Mouse (Mus musculus): ENCODE measurements at regions not wholly inside any gene's neighbourhood (a gene's known extent, or its start where the extent isn't known, plus 50 kb on each side); places are given as distances from the start of the nearest gene placed in this dataset.

DNA sequence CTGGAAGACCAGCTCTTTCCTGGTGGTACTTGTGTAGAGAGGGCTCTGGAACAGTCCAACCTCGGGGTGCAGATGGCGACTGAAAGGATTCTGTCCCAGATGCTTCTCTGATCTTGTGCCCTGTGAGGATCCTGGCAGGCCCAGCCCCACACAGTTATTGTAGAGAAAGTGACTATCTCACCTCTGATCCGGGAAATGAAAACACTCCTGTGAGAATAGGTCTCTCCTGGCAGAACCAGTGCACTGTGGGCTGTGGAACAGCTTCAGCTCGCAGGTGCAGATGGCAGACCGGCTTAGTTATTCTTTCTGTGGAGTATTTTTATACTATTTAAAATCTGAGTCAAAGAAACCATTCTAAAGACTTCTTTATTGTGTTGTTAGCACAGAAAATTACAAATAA is 742.1 kb upstream of the Marcks start:
- intact Hi-C loops (cut with DNase I): no loop called here

DNA sequence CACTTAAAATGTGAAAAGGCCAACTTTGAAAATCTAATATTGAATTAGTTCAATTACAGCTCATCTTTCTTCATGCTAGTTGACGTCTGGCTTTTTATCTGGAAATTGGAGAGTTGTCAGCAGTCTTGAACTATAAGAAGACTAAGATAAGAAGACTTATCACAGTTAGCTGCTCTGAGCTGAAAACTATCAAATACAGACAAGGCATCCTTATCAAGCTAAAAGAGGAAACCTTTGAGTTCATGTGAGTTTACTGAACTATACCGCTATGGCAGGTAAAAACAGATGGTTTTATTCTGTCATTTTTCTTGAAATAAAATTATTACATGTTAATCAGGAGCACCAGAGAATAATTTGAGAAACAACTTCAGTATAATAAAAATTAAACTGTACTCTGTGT is 735.2 kb upstream of the Marcks start:
- intact Hi-C loops (cut with DNase I): no loop called here

DNA sequence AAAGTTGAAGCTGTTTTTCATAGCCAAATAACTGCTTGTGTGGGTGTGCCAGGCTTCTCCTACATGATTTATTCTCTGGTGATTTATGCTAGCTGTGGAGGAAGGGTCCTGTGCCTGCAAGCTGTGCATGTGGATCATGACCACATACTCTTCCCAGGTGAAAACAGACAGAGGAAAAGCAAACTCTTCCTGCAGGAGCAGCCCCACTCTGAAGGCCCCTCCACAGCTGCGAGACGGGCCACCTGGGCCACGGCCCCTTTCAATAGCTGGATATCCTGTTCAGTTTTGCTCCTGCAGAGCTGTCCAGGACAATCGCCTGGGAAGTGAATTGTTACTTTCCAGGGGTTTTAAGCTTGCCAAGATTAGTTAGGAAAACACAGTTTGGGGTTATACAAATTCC is 722.3 kb upstream of the Marcks start:
- intact Hi-C loops (cut with DNase I): no loop called here

- intact Hi-C loops (cut with DNase I): no loop called here
These were observed 710.6 kb upstream of the Marcks start for GRCm38 (mm10) chr10:37849291-37849846.

GRCm38 (mm10) chr10:37842820-37843219 is 704.1 kb upstream of the Marcks start:
- intact Hi-C loops (cut with DNase I): no loop called here

GRCm38 (mm10) chr10:37841842-37842241 is 703.1 kb upstream of the Marcks start:
- intact Hi-C loops (cut with DNase I): no loop called here

- intact Hi-C loops (cut with DNase I): no loop called here
These were observed 699.0 kb upstream of the Marcks start for GRCm38 (mm10) chr10:37837721-37838120.

DNA sequence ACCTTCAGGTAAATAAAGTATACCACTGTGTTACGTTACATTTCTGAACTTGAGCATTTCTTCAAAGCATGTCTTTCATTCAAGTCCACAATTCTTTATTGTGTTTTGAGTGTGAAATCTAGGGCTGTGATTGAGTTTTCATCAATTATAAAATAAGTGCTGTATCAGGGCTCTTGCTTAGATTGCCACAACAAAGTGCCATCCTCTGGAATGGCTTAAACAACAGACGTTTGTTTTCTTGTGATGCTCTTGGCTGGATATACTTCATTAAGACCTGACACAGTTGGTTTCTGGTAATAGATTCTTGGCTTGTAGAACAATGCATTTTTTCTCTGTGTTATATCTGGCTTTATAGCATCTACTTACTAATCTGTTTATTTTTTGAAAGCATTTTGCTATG is 674.3 kb upstream of the Marcks start:
- intact Hi-C loops (cut with DNase I): loop anchor here (10.0 kb wide), 1 partner anchor 678 kb away; the partner anchor contains the start of gene Marcks

DNA sequence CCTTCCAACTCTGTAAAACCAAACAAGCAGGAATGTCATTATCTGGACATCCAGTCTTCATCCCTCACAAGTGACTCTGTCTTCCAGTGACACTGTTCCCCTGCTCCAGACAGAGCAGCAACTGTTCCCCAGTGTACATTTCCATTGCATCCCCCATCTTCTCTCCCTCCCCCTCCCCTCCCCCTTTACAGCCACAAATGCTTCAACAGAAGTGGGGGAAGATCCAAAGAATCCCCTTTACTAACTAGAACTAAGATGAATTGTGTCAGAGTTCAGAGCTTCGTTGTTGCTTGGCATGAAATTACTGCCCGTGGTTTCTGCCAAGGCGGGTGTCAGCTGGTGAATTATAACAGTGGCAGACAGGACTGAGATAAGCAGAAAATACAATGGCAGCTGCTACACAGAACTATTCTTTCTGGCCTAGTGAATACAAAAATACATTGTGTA is 673.7 kb upstream of the Marcks start:
- intact Hi-C loops (cut with DNase I): loop anchor here (10.0 kb wide), 1 partner anchor 678 kb away; the partner anchor contains the start of gene Marcks

DNA sequence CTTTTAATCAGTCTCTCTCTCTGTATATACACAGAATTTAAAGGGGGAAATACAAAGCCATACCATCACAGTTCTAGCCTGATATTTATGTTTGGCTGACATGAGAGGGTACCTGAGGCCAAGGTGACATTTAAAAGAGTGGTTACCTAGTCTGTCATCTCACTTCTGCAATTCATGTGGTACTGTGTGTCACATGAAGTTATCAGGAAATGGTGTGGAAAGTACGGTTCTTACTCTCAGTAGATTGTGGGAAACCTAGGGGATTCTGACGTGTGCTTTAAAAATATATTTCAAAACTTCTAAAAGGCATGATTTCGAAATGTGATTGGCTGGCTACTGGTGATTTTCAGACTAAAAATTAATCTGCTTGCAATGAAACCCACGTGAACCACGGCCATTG is 673.1 kb upstream of the Marcks start:
- intact Hi-C loops (cut with DNase I): loop anchor here (10.0 kb wide), 1 partner anchor 677 kb away; the partner anchor contains the start of gene Marcks

- intact Hi-C loops (cut with DNase I): no loop called here
These were observed 664.6 kb upstream of the Marcks start for GRCm38 (mm10) chr10:37803225-37803805.

DNA sequence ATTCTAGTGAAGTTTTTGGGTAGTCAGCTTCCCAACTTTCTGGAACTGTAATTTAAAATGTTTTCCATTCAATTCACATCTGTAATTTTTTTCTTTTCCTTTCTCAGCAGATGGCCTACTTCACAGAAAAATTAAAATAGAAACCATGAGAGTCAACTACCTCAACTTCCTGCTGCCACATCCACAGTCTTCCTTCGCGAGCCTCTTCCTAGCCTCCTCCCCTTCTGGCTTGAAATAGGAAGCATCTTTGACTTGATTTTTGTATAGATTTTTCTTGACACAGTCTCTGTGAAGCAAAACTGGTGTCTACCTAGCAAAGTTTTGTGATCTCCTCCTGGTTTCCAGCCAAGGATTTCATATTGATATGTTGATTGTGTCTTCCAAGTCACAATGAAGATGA is 660.7 kb upstream of the Marcks start:
- intact Hi-C loops (cut with DNase I): no loop called here

DNA sequence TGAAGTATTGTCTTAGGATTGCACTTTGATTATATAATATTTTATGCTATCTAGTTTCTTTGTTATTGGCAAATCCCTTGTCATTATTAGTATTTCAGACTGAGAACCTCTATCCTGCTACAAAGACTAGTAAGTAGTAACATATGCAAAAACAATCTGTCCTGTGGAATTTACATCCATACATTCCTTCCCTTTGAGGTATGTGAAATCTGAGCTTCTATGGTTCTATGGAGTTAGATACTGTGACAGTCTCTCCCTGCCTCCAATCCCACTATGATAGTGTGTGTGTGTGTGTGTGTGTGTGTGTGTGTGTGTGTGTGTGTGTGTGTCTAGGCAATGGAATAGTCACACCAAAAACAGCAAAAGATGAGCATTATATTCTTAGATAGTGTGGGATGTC is 659.6 kb upstream of the Marcks start:
- intact Hi-C loops (cut with DNase I): no loop called here

- intact Hi-C loops (cut with DNase I): no loop called here
These were observed 659.0 kb upstream of the Marcks start for GRCm38 (mm10) chr10:37797701-37798100.

DNA sequence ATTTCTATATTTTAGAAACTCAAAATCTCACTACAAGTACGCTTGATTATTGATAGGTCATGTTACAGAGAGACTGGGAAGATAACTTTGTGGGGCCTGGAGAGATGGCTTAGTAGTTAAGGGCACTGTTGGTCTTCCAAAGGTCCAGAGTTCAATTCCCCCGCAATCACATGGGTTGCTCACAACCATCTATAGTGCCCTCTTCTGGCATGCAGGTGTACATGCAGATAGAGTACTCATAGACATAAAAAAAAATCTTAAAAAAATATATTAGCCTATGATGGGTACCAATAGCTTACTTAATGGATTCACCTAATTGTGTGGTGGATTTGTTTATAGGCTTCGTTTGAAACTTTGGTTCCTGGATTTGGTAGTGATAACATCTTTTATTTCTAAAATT is 654.2 kb upstream of the Marcks start:
- intact Hi-C loops (cut with DNase I): no loop called here

- intact Hi-C loops (cut with DNase I): no loop called here
These were observed 649.3 kb upstream of the Marcks start for GRCm38 (mm10) chr10:37788049-37788448.

- intact Hi-C loops (cut with DNase I): no loop called here
These were observed 640.9 kb upstream of the Marcks start for GRCm38 (mm10) chr10:37779383-37780302.

DNA sequence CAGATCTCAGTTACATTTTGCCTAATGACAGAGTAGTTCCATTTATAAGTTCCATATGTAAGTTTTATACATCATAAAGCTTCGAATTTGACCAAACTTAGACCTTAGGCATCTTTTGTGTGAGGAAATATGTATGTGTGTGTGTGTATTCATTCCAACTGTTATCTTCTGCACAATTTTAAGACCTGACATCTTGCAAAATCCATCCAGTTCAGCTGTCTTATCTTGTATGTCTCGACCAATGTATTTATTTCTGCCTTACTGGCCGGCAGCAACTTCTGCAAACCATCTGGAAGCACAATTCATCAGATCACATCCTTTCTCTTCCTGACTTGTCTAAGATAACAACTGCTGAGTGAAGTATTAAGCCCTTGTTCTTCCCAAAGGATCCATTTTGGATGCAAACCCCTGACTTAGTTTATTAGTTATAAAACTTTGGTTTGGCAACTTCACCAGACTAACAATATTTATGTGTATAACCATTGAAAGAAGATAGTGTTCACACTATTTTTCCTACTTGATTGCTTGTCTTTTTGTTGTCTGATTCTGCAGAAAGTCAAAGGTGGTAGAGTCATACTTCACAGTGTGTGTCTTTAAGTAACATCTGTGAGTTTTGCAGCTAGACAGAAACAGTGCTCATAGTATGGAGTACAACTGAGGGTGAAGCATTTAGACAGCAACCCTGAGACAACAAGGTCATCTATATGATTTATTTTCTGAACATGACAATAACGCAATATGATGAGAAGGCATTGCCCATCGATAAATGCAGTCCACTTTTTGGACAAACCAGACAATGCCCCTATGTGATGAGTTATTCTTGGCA is 622.0 kb upstream of the Marcks start:
- intact Hi-C loops (cut with DNase I): no loop called here

- intact Hi-C loops (cut with DNase I): no loop called here
These were observed 602.9 kb upstream of the Marcks start for GRCm38 (mm10) chr10:37741581-37741980.

GRCm38 (mm10) chr10:37739024-37739423 is 600.3 kb upstream of the Marcks start:
- intact Hi-C loops (cut with DNase I): no loop called here

GRCm38 (mm10) chr10:37725609-37726008 is 586.9 kb upstream of the Marcks start:
- intact Hi-C loops (cut with DNase I): no loop called here
